Mouse (Mus musculus): ENCODE measurements around the gene Lrit3.

DNA sequence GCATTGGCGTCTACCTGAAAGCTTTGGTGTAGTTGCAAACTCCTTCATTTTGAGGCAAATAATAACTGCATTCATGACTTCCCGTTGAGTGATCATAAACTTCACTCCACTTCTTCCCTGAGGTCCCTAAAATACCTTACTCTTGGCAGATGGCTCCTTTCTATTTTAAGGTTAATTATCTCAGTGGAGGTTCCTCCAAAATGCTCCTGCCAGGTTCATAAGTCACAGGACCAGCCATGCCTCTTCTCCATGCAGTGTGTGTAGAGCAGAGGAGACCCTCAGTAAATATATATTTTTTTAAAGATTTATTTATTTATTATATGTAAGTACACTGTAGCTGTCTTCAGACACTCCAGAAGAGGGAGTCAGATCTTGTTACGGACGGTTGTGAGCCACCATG is 37.7 kb downstream of the Lrit3 start:
- TF ChIP-seq POLR2A (IDR thresholded peaks at IDR 0.05; ENCODE audit: low read depth, low read length) (no peak), CTCF (conservative IDR thresholded peaks at IDR 0.05; ENCODE audit: insufficient read depth, insufficient read length, low read depth, low read length) (no peak)
